Mouse (Mus musculus) ES-Bruce4 (cell line): Measurements from ENCODE around the gene Mrpl14. TPM values are rescaled to one million over a fixed set of nuclear protein-coding genes. Genes with fewer than 3 reads are reported as not detected.

Source experiments
- H3K27ac ChIP-seq: 2 replicates; pipeline ENCODE4 v1.5.1; 2012; ENCODE audit warnings: low read length, inconsistent platforms; ENCODE audit not compliant: insufficient read depth
- H3K27me3 ChIP-seq: 2 replicates; pipeline ENCODE4 v1.6.1; 2012; ENCODE audit warnings: mild to moderate bottlenecking, low read length, inconsistent platforms; ENCODE audit not compliant: control insufficient read depth, poor library complexity, insufficient read depth, severe bottlenecking
- H3K36me3 ChIP-seq: 2 replicates; pipeline ENCODE4 v1.6.1; 2012; ENCODE audit warnings: inconsistent platforms, mild to moderate bottlenecking, low read length, moderate library complexity; ENCODE audit not compliant: control insufficient read depth, poor library complexity, insufficient read depth, severe bottlenecking
- H3K4me1 ChIP-seq: one replicate; pipeline ENCODE4 v1.8.1; 2011; ENCODE audit warnings: low read length; ENCODE audit not compliant: control insufficient read depth, insufficient read depth
- H3K4me3 ChIP-seq: 2 replicates; pipeline ENCODE4 v1.5.1; 2011; ENCODE audit warnings: low read depth, mild to moderate bottlenecking, low read length
- H3K9ac ChIP-seq: 2 replicates; pipeline ENCODE4 v1.6.1; 2012; ENCODE audit warnings: low read depth, mild to moderate bottlenecking, inconsistent platforms; ENCODE audit not compliant: poor library complexity, severe bottlenecking
- H3K9me3 ChIP-seq: replicated peaks from 2 replicates; pipeline ENCODE4 v1.6.1; 2012; ENCODE audit warnings: mild to moderate bottlenecking, low read length, inconsistent platforms; ENCODE audit not compliant: control insufficient read depth, poor library complexity, insufficient read depth, severe bottlenecking
- CTCF ChIP-seq: IDR thresholded peaks from one replicate; pipeline ENCODE4 v1.8.1; 2011; ENCODE audit warnings: low read depth, low read length
- EP300 ChIP-seq: IDR thresholded peaks from 2 replicates; pipeline ENCODE4 v1.6.1; 2011; ENCODE audit warnings: low read depth, low read length; ENCODE audit not compliant: insufficient read depth
- POLR2A ChIP-seq: IDR thresholded peaks from one replicate; pipeline ENCODE4 v1.8.1; 2011; ENCODE audit warnings: low read length; ENCODE audit not compliant: insufficient read depth
- polyA plus RNA-seq: library from polyadenylated mRNA; stranded (reverse); fragments of >200 nt; gene quantifications from 2 replicates; pipeline ENCODE4 v1.2.4, GENCODE M21; 2011; ENCODE audit warnings: low read depth; ENCODE audit not compliant: missing spikeins, insufficient read depth, insufficient read length

Gene Mrpl14
- polyA plus RNA-seq, 1 experiment, result 31.8 TPM

- H3K27me3 ChIP-seq, result no peaks in the 10 kb centered on the region
- no peak for TF ChIP-seq POLR2A
- TF ChIP-seq CTCF, result no peak
- no peak for TF ChIP-seq EP300
- no peaks in the 10 kb centered on the region for H3K9me3 ChIP-seq
- H3K27ac ChIP-seq, result no peak overlapping the region
- H3K9ac ChIP-seq, result no peak overlapping the region
- H3K4me1 ChIP-seq, result peaks cover 3% of the 10 kb centered on the region
- no peaks in the 10 kb centered on the region for H3K36me3 ChIP-seq
- H3K4me3 ChIP-seq, result no peak overlapping the region
Observed at GRCm38 (mm10) chr17:45746755-45747154, 60.6 kb downstream of the Mrpl14 start.

DNA sequence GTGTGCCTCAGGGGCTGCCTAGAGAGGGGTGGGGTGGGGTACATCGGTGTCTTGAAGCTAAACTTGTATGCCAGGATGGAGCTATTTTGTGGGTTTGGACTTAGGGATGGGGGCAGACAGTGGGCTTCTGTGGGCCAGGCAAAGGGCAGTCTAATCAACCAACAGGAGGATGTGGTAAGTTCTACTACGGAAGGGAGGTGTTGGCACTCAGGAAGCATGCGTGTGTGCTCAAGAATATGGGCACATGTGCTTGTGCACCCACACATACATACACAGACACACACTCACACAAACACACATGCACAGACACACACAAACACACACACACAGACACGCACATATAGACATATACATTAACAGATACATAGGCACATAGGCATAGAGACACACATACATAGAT lies 61.2 kb downstream of the Mrpl14 start:
- H3K27ac ChIP-seq, result no peak overlapping the region

More for the DNA sequence above, 61.2 kb downstream of the Mrpl14 start:
- H3K36me3 ChIP-seq, result no peaks in the 10 kb centered on the region
- H3K27me3 ChIP-seq, result no peaks in the 10 kb centered on the region
- H3K9me3 ChIP-seq, result no peaks in the 10 kb centered on the region
- H3K4me1 ChIP-seq, result peaks cover 3% of the 10 kb centered on the region
- no peak overlapping the region for H3K9ac ChIP-seq
- TF ChIP-seq CTCF, result no peak
- no peak for TF ChIP-seq POLR2A
- TF ChIP-seq EP300, result no peak
- H3K4me3 ChIP-seq, result no peak overlapping the region

Other genes starting within 250 kb of the Mrpl14 start
- 3.0 and 3.2 TPM in 2 replicates for gene Spats1, start 210.9 kb upstream of the Mrpl14 start, polyA plus RNA-seq
- gene Aars2, start 179.5 kb upstream of the Mrpl14 start, polyA plus RNA-seq, result 18.1 and 19.0 TPM in 2 replicates
- not detected in 2 replicates for gene Tcte1, start 162.9 kb upstream of the Mrpl14 start, polyA plus RNA-seq
- 1.5 and 1.8 TPM in 2 replicates for gene Tmem151b, start 136.6 kb upstream of the Mrpl14 start, polyA plus RNA-seq
- 2.7 and 3.0 TPM in 2 replicates for gene Nfkbie, start 130.6 kb upstream of the Mrpl14 start, polyA plus RNA-seq
- 28.2 and 31.7 TPM in 2 replicates for gene Slc35b2, start 122.4 kb upstream of the Mrpl14 start, polyA plus RNA-seq
- 3,626 and 3,708 TPM in 2 replicates for gene Hsp90ab1, start 113.1 kb upstream of the Mrpl14 start, polyA plus RNA-seq
- gene Slc29a1, start 86.7 kb upstream of the Mrpl14 start, polyA plus RNA-seq, result 132 and 134 TPM in 2 replicates
- 19.2 and 22.6 TPM in 2 replicates for gene Mymx, start 84.2 kb upstream of the Mrpl14 start, polyA plus RNA-seq
- 1.4 and 1.9 TPM in 2 replicates for gene Capn11, start 27.0 kb upstream of the Mrpl14 start, polyA plus RNA-seq
- gene Tmem63b, start 583 bp downstream of the Mrpl14 start, polyA plus RNA-seq, result 112 and 129 TPM in 2 replicates
- gene 1600014C23Rik, start 47.5 kb downstream of the Mrpl14 start, polyA plus RNA-seq, result not detected in 2 replicates